Mouse (Mus musculus): ENCODE measurements around the gene Il16. TPM values are rescaled to one million over a fixed set of nuclear protein-coding genes. Genes with fewer than 3 reads are reported as not detected.

Gene Il16
- polyA plus RNA-seq, 1 experiment from 2014 or later: 2.2 TPM

GRCm38 (mm10) chr7:83631073-83631827, 114.3 kb downstream of the Il16 start:
- Histone ChIP-seq H3K27ac (replicated peaks; ENCODE audit: low read depth, low read length) (no peak overlapping the region; the same call in 1 of the 2 replicates), H3K9me3 (ENCODE audit: control insufficient read depth, low read length) (no peaks in the 10 kb centered on the region), H3K36me3 (ENCODE audit: control insufficient read depth, insufficient read depth, low read length) (no peaks in the 10 kb centered on the region), H3K4me3 (ENCODE audit: low read depth, low read length) (peak overlapping the region; percentile 61), H3K4me1 (ENCODE audit: control insufficient read depth, insufficient read depth, low read length) (no peaks in the 10 kb centered on the region; the same call in 1 of the 2 replicates), H3K9ac (ENCODE audit: low read length) (peak overlapping the region; percentile 58; the same call in 1 of the 2 replicates), H3K4me2 (ENCODE audit: low read depth, severe bottlenecking) (peak overlapping the region; percentile 77), H3K27me3 (ENCODE audit: control insufficient read depth, insufficient read depth, low read length) (no peaks in the 10 kb centered on the region)
- ATAC-seq (ENCODE audit: insufficient number of reproducible peaks, low FRiP score, low TSS enrichment, low read depth) (no peak; the same call in 1 of the 2 replicates), DNase-seq (ENCODE audit: low spot score) (no peak)
- 15% methylated on average over 11 of the region's 11 CpGs for WGBS

- H3K9ac ChIP-seq (ENCODE audit: low read length): no peak overlapping the region
- H3K27me3 ChIP-seq (ENCODE audit: control insufficient read depth, insufficient read depth, low read length): no peaks in the 10 kb centered on the region
- H3K4me2 ChIP-seq (ENCODE audit: low read depth, severe bottlenecking): no peak overlapping the region
- H3K4me1 ChIP-seq (ENCODE audit: control insufficient read depth, insufficient read depth, low read length): no peaks in the 10 kb centered on the region; the same call in 1 of the 2 replicates
- H3K27ac ChIP-seq (replicated peaks; ENCODE audit: low read depth, low read length): no peak overlapping the region
- ATAC-seq (ENCODE audit: insufficient number of reproducible peaks, low FRiP score, low TSS enrichment, low read depth) (no peak), DNase-seq (ENCODE audit: low spot score) (no peak)
- H3K9me3 ChIP-seq (ENCODE audit: control insufficient read depth, low read length): no peaks in the 10 kb centered on the region
- WGBS: 88% methylated on average over 4 of the region's 4 CpGs
- H3K36me3 ChIP-seq (ENCODE audit: control insufficient read depth, insufficient read depth, low read length): no peaks in the 10 kb centered on the region
- H3K4me3 ChIP-seq (ENCODE audit: low read depth, low read length): no peak overlapping the region
These were observed 118.2 kb downstream of the Il16 start for GRCm38 (mm10) chr7:83627369-83627768.

GRCm38 (mm10) chr7:83626557-83627257, 118.8 kb downstream of the Il16 start:
- no peaks in the 10 kb centered on the region for H3K27me3 ChIP-seq (ENCODE audit: control insufficient read depth, insufficient read depth, low read length)

GRCm38 (mm10) chr7:83624065-83624464, 121.5 kb downstream of the Il16 start:
- 93% methylated on average over 1 of the region's 1 CpGs for WGBS
- no peak for ATAC-seq (ENCODE audit: insufficient number of reproducible peaks, low FRiP score, low TSS enrichment, low read depth)
- Histone ChIP-seq H3K27me3 (ENCODE audit: control insufficient read depth, insufficient read depth, low read length) (no peaks in the 10 kb centered on the region), H3K27ac (replicated peaks; ENCODE audit: low read depth, low read length) (no peak overlapping the region), H3K9ac (ENCODE audit: low read length) (no peak overlapping the region), H3K4me1 (ENCODE audit: control insufficient read depth, insufficient read depth, low read length) (no peaks in the 10 kb centered on the region), H3K36me3 (ENCODE audit: control insufficient read depth, insufficient read depth, low read length) (no peaks in the 10 kb centered on the region), H3K4me2 (ENCODE audit: low read depth, severe bottlenecking) (no peak overlapping the region), H3K4me3 (ENCODE audit: low read depth, low read length) (no peak overlapping the region), H3K9me3 (ENCODE audit: control insufficient read depth, low read length) (no peaks in the 10 kb centered on the region)
- DNase-seq (ENCODE audit: low spot score): no peak

More at GRCm38 (mm10) chr7:83626557-83627257, 118.8 kb downstream of the Il16 start:
- Histone ChIP-seq H3K27ac (replicated peaks; ENCODE audit: low read depth, low read length) (no peak overlapping the region), H3K4me1 (ENCODE audit: control insufficient read depth, insufficient read depth, low read length) (no peaks in the 10 kb centered on the region; the same call in 1 of the 2 replicates), H3K9ac (ENCODE audit: low read length) (no peak overlapping the region), H3K9me3 (ENCODE audit: control insufficient read depth, low read length) (no peaks in the 10 kb centered on the region), H3K4me2 (ENCODE audit: low read depth, severe bottlenecking) (no peak overlapping the region), H3K36me3 (ENCODE audit: control insufficient read depth, insufficient read depth, low read length) (no peaks in the 10 kb centered on the region), H3K4me3 (ENCODE audit: low read depth, low read length) (no peak overlapping the region)
- 78% methylated on average over 8 of the region's 8 CpGs for whole genome bisulfite sequencing
- no peak for DNase-seq (ENCODE audit: low spot score)
- ATAC-seq (ENCODE audit: insufficient number of reproducible peaks, low FRiP score, low TSS enrichment, low read depth): no peak

GRCm38 (mm10) chr7:83622582-83622981, 122.9 kb downstream of the Il16 start:
- Histone ChIP-seq H3K4me2 (ENCODE audit: low read depth, severe bottlenecking) (no peak overlapping the region), H3K27ac (replicated peaks; ENCODE audit: low read depth, low read length) (no peak overlapping the region), H3K9ac (ENCODE audit: low read length) (no peak overlapping the region), H3K9me3 (ENCODE audit: control insufficient read depth, low read length) (no peaks in the 10 kb centered on the region), H3K27me3 (ENCODE audit: control insufficient read depth, insufficient read depth, low read length) (no peaks in the 10 kb centered on the region), H3K36me3 (ENCODE audit: control insufficient read depth, insufficient read depth, low read length) (no peaks in the 10 kb centered on the region), H3K4me3 (ENCODE audit: low read depth, low read length) (no peak overlapping the region), H3K4me1 (ENCODE audit: control insufficient read depth, insufficient read depth, low read length) (no peaks in the 10 kb centered on the region)
- no peak for DNase-seq (ENCODE audit: low spot score)
- no peak for ATAC-seq (ENCODE audit: insufficient number of reproducible peaks, low FRiP score, low TSS enrichment, low read depth)
- WGBS: 92% methylated on average over 6 of the region's 6 CpGs

GRCm38 (mm10) chr7:83618709-83619108, 126.8 kb downstream of the Il16 start:
- Histone ChIP-seq H3K27ac (replicated peaks; ENCODE audit: low read depth, low read length) (no peak overlapping the region), H3K4me1 (ENCODE audit: control insufficient read depth, insufficient read depth, low read length) (no peaks in the 10 kb centered on the region), H3K36me3 (ENCODE audit: control insufficient read depth, insufficient read depth, low read length) (no peaks in the 10 kb centered on the region), H3K9ac (ENCODE audit: low read length) (no peak overlapping the region), H3K9me3 (ENCODE audit: control insufficient read depth, low read length) (no peaks in the 10 kb centered on the region; the same call in 1 of the 2 replicates), H3K27me3 (ENCODE audit: control insufficient read depth, insufficient read depth, low read length) (no peaks in the 10 kb centered on the region), H3K4me3 (ENCODE audit: low read depth, low read length) (no peak overlapping the region), H3K4me2 (ENCODE audit: low read depth, severe bottlenecking) (no peak overlapping the region)
- 93% methylated on average over 1 of the region's 1 CpGs for WGBS
- DNase-seq (ENCODE audit: low spot score) (no peak), ATAC-seq (ENCODE audit: insufficient number of reproducible peaks, low FRiP score, low TSS enrichment, low read depth) (no peak)

GRCm38 (mm10) chr7:83616268-83616667, 129.3 kb downstream of the Il16 start:
- Histone ChIP-seq H3K9ac (ENCODE audit: low read length) (no peak overlapping the region), H3K4me3 (ENCODE audit: low read depth, low read length) (no peak overlapping the region), H3K27ac (replicated peaks; ENCODE audit: low read depth, low read length) (no peak overlapping the region), H3K9me3 (ENCODE audit: control insufficient read depth, low read length) (no peaks in the 10 kb centered on the region; the same call in 1 of the 2 replicates), H3K36me3 (ENCODE audit: control insufficient read depth, insufficient read depth, low read length) (no peaks in the 10 kb centered on the region), H3K4me2 (ENCODE audit: low read depth, severe bottlenecking) (no peak overlapping the region), H3K4me1 (ENCODE audit: control insufficient read depth, insufficient read depth, low read length) (no peaks in the 10 kb centered on the region), H3K27me3 (ENCODE audit: control insufficient read depth, insufficient read depth, low read length) (no peaks in the 10 kb centered on the region)
- 89% methylated on average over 3 of the region's 3 CpGs for WGBS
- DNase-seq (ENCODE audit: low spot score) (no peak), ATAC-seq (ENCODE audit: insufficient number of reproducible peaks, low FRiP score, low TSS enrichment, low read depth) (no peak)

- Histone ChIP-seq H3K27me3 (ENCODE audit: control insufficient read depth, insufficient read depth, low read length) (no peaks in the 10 kb centered on the region), H3K4me2 (ENCODE audit: low read depth, severe bottlenecking) (no peak overlapping the region), H3K4me1 (ENCODE audit: control insufficient read depth, insufficient read depth, low read length) (no peaks in the 10 kb centered on the region), H3K36me3 (ENCODE audit: control insufficient read depth, insufficient read depth, low read length) (no peaks in the 10 kb centered on the region), H3K4me3 (ENCODE audit: low read depth, low read length) (no peak overlapping the region), H3K9me3 (ENCODE audit: control insufficient read depth, low read length) (no peaks in the 10 kb centered on the region; the same call in 1 of the 2 replicates), H3K27ac (replicated peaks; ENCODE audit: low read depth, low read length) (no peak overlapping the region), H3K9ac (ENCODE audit: low read length) (no peak overlapping the region)
- DNase-seq (ENCODE audit: low spot score) (no peak), ATAC-seq (ENCODE audit: insufficient number of reproducible peaks, low FRiP score, low TSS enrichment, low read depth) (no peak)
- WGBS: 94% methylated on average over 8 of the region's 8 CpGs
These were observed 129.7 kb downstream of the Il16 start for GRCm38 (mm10) chr7:83615815-83616214.
